In genomic region chr9:107555701-107556100, GRCm38 (mm10) we compare ENCODE assay signal across 9 mouse cellular contexts. TPM values are rescaled to one million over a fixed set of nuclear protein-coding genes. Genes with fewer than 3 reads are reported as not detected.
DNase-seq lines count a peak whose midpoint lies in the region; ATAC-seq and TF ChIP-seq lines count a peak whose summit lies in the region.
"Had no signal": no experiment of that assay in that cellular context is flagged by ENCODE, and none has a peak within 500 bp of the region (broad histone marks: within the 10 kb centered on the region; RNA-seq: fewer than 3 reads in every experiment).

No protein-coding gene starts in this region.

- peak overlapping the region; percentile 77 for H3K4me3 ChIP-seq in heart, embryonic 12.5 days
- peak overlapping the region; percentile 69 to 91 (median 83) for H3K4me3 ChIP-seq in CH12.LX (replicated peaks in 1 of 3; ENCODE audit: low read depth in 2 of 3, low read length in 2 of 3, poor library complexity in 1 of 3)
- H3K4me3 ChIP-seq in forebrain, embryonic 13.5 days, result peak overlapping the region; percentile 74
- peak overlapping the region; percentile 74 to 83 for H3K4me3 ChIP-seq in liver, embryonic 14.5 days (ENCODE audit: insufficient read depth in 1 of 2, low read depth in 2 of 2, low read length in 2 of 2)

- H3K9me3 ChIP-seq in heart, embryonic 12.5 days (replicated peaks), result no peaks in the 10 kb centered on the region
- H3K9me3 ChIP-seq in CH12.LX (replicated peaks; ENCODE audit: low read length), result no peaks in the 10 kb centered on the region
- no peaks in the 10 kb centered on the region for H3K9me3 ChIP-seq in forebrain, embryonic 13.5 days (replicated peaks)
- no peaks in the 10 kb centered on the region for H3K9me3 ChIP-seq in liver, embryonic 14.5 days (ENCODE audit: control insufficient read depth, low read length)

- ATAC-seq in heart, embryonic 12.5 days (ENCODE audit: insufficient number of reproducible peaks, low FRiP score), result no peak
- no peak for ATAC-seq in forebrain, embryonic 13.5 days
- ATAC-seq in liver, embryonic 14.5 days (ENCODE audit: insufficient read depth), result no peak

- no peak for DNase-seq in heart, adult 9 months (ENCODE audit: low spot score in 2 of 2)
- DNase-seq in CH12.LX (ENCODE audit: extremely low read depth), result no peak
- no peak for DNase-seq in liver, embryonic 14.5 days (ENCODE audit: low read depth in 3 of 3, low spot score in 3 of 3)
- no peak for DNase-seq in frontal cortex, adult 2 months (ENCODE audit: extremely low spot score in 1 of 2, low spot score in 1 of 2)
- DNase-seq in left cerebral cortex, postnatal 4 days, result no peak
- DNase-seq in adrenal gland, postnatal 14 days, result no peak
- DNase-seq: cerebellum, adult 11 months had no signal

- H3K4me2 ChIP-seq in heart, embryonic 12.5 days, result peak overlapping the region; percentile 94
- H3K4me2 ChIP-seq in CH12.LX (ENCODE audit: insufficient read depth, low read depth, poor library complexity, severe bottlenecking), result peak overlapping the region; percentile 90
- H3K4me2 ChIP-seq in forebrain, embryonic 13.5 days, result peak overlapping the region; percentile 75
- H3K4me2 ChIP-seq in liver, embryonic 14.5 days (ENCODE audit: low read depth), result peak overlapping the region; percentile 90

- no peak for TF ChIP-seq POLR2A in CH12.LX (IDR thresholded peaks at IDR 0.05; ENCODE audit: low read depth, low read length)

- no peak for TF ChIP-seq RAD21 in CH12.LX (IDR thresholded peaks at IDR 0.05; ENCODE audit: low read depth, low read length)

- 27% methylated on average over 2 of the region's 2 CpGs for WGBS in heart, embryonic 12.5 days
- WGBS in forebrain, embryonic 13.5 days, result 48% methylated on average over 2 of the region's 2 CpGs
- 26% methylated on average over 2 of the region's 2 CpGs for WGBS in liver, embryonic 14.5 days (ENCODE audit: insufficient replicate concordance)

- dilution Hi-C loops in CH12.LX (cut with MboI; ENCODE audit: extremely low pct_ligation_motif_present, extremely low pct_unique_long_range_greater_than_20kb, low sequenced_read_pairs), result no loop called here

- in situ Hi-C loops in CH12.LX (cut with MboI; ENCODE audit: low pct_ligation_motif_present, low pct_unique_long_range_greater_than_20kb, low sequenced_read_pairs), result no loop called here

- peaks cover 44% of the 10 kb centered on the region for H3K36me3 ChIP-seq in heart, embryonic 12.5 days
- H3K36me3 ChIP-seq in CH12.LX (replicated peaks in 1 of 2; ENCODE audit: control insufficient read depth in 1 of 2, insufficient read depth in 1 of 2, low read length in 1 of 2), result peaks cover 32 to 58% of the 10 kb centered on the region in 2 experiments
- H3K36me3 ChIP-seq in forebrain, embryonic 13.5 days (ENCODE audit: poor library complexity, severe bottlenecking), result peaks cover 38% of the 10 kb centered on the region
- H3K36me3 ChIP-seq in liver, embryonic 14.5 days (replicated peaks; ENCODE audit: control insufficient read depth, insufficient read depth, low read depth), result peaks cover 39% of the 10 kb centered on the region

- H3K79me2 ChIP-seq in CH12.LX (replicated peaks; ENCODE audit: control insufficient read depth, extremely low read depth, insufficient read depth, poor library complexity, severe bottlenecking), result peaks cover 29% of the 10 kb centered on the region

- no peak for TF ChIP-seq CTCF in CH12.LX (conservative IDR thresholded peaks at IDR 0.05 in 1 of 2, IDR thresholded peaks at IDR 0.05 in 1 of 2; ENCODE audit: low read depth in 2 of 2, low read length in 2 of 2)
- no peak for TF ChIP-seq CTCF in liver, embryonic 14.5 days (IDR thresholded peaks at IDR 0.05; ENCODE audit: low read depth)

- peaks cover under 1% of the 10 kb centered on the region for H3K27me3 ChIP-seq in heart, embryonic 12.5 days (replicated peaks)
- H3K27me3 ChIP-seq in CH12.LX (replicated peaks), result no peaks in the 10 kb centered on the region
- H3K27me3 ChIP-seq in forebrain, embryonic 13.5 days, result peaks cover 25% of the 10 kb centered on the region
- H3K27me3 ChIP-seq in liver, embryonic 14.5 days (ENCODE audit: control insufficient read depth, insufficient read depth, low read length), result peaks cover 1% of the 10 kb centered on the region; the same call in 1 of the 2 replicates

- peaks cover 54% of the 10 kb centered on the region for H3K4me1 ChIP-seq in heart, embryonic 12.5 days (replicated peaks)
- peaks cover 10 to 27% of the 10 kb centered on the region in 2 experiments for H3K4me1 ChIP-seq in CH12.LX (ENCODE audit: control insufficient read depth in 1 of 2, insufficient read depth in 2 of 2)
- H3K4me1 ChIP-seq in forebrain, embryonic 13.5 days, result peaks cover 52% of the 10 kb centered on the region
- H3K4me1 ChIP-seq in liver, embryonic 14.5 days (replicated peaks; ENCODE audit: control insufficient read depth in 2 of 2, insufficient read depth in 2 of 2, low read length in 1 of 2), result peaks cover 35 to 41% of the 10 kb centered on the region in 2 experiments

- no peak for TF ChIP-seq EP300 in CH12.LX (IDR thresholded peaks at IDR 0.05; ENCODE audit: low read length)
- TF ChIP-seq EP300 in liver, embryonic 14.5 days (IDR thresholded peaks at IDR 0.05; ENCODE audit: low read depth), result no peak

- peak overlapping the region; percentile 92 for H3K9ac ChIP-seq in heart, embryonic 12.5 days
- H3K9ac ChIP-seq in CH12.LX (ENCODE audit: insufficient read depth, low read depth), result peak overlapping the region; percentile 77
- H3K9ac ChIP-seq in forebrain, embryonic 13.5 days, result peak overlapping the region; percentile 90
- H3K9ac ChIP-seq in liver, embryonic 14.5 days (replicated peaks), result peak overlapping the region; percentile 87

- intact Hi-C loops in left cerebral cortex, postnatal 4 days (cut with DNase I), result no loop called here

- peak overlapping the region; percentile 96 for H3K27ac ChIP-seq in heart, embryonic 12.5 days (ENCODE audit: poor library complexity, severe bottlenecking)
- H3K27ac ChIP-seq in CH12.LX (ENCODE audit: insufficient read depth, low read depth), result no peak overlapping the region
- H3K27ac ChIP-seq in forebrain, embryonic 13.5 days, result no peak overlapping the region
- peak overlapping the region; percentile 79 for H3K27ac ChIP-seq in liver, embryonic 14.5 days

RNA-seq across cellular contexts. Expression of gene Rassf1, which starts 4.3 kb away (rescaled TPM):
- polyA plus RNA-seq in heart, embryonic 12.5 days (2016; fragmentation: Nextera tagmentation; extraction: Ambion mirVana), result 48.2 and 49.0 TPM in 2 replicates
- total RNA-seq in CH12.LX (2012; rRNA removed) (17.7 and 18.5 TPM in 2 replicates), CH12.LX (2014; rRNA removed) (15.3 and 15.9 TPM in 2 replicates)
- 11.6 and 12.2 TPM in 2 replicates for polyA plus RNA-seq in CH12.LX (2012; ENCODE audit: insufficient read length, low read depth)
- 39.3 and 43.2 TPM in 2 replicates for polyA plus RNA-seq in forebrain, embryonic 13.5 days (2015; fragmentation: Nextera tagmentation; extraction: Ambion mirVana)
- polyA plus RNA-seq in liver, embryonic 14.5 days (2012; rRNA removed), result 9.8 and 13.6 TPM in 2 replicates
- 11.2 and 12.0 TPM in 2 replicates for polyA plus RNA-seq in liver, embryonic 14.5 days (2014; fragmentation: Nextera tagmentation; extraction: Ambion mirVana)
- 25.0 and 25.2 TPM in 2 replicates for polyA plus RNA-seq in frontal cortex, adult 2 months (2012; rRNA removed)
- total RNA-seq in left cerebral cortex, postnatal 4 days (2021), result 10 to 100 TPM; 24.9 to 25.4 TPM
- total RNA-seq in adrenal gland, postnatal 14 days (2021), result 22.9 and 26.2 TPM in 2 replicates

RNA-seq across cellular contexts. Expression of gene Tusc2, which starts 7.4 kb away (rescaled TPM):
- polyA plus RNA-seq in heart, embryonic 12.5 days (2016; fragmentation: Nextera tagmentation; extraction: Ambion mirVana), result 60.1 and 61.4 TPM in 2 replicates
- total RNA-seq in CH12.LX (2012; rRNA removed) (23.0 and 31.5 TPM in 2 replicates), CH12.LX (2014; rRNA removed) (30.8 and 33.3 TPM in 2 replicates)
- polyA plus RNA-seq in CH12.LX (2012; ENCODE audit: insufficient read length, low read depth), result 39.1 and 39.2 TPM in 2 replicates
- polyA plus RNA-seq in forebrain, embryonic 13.5 days (2015; fragmentation: Nextera tagmentation; extraction: Ambion mirVana), result 80.7 and 84.8 TPM in 2 replicates
- 20.3 and 22.6 TPM in 2 replicates for polyA plus RNA-seq in liver, embryonic 14.5 days (2012; rRNA removed)
- polyA plus RNA-seq in liver, embryonic 14.5 days (2014; fragmentation: Nextera tagmentation; extraction: Ambion mirVana), result 39.7 and 40.4 TPM in 2 replicates
- polyA plus RNA-seq in frontal cortex, adult 2 months (2012; rRNA removed), result 120 and 133 TPM in 2 replicates
- total RNA-seq in left cerebral cortex, postnatal 4 days (2021), result 10 to 100 TPM; 65.4 to 66.9 TPM
- total RNA-seq in adrenal gland, postnatal 14 days (2021), result 32.7 and 37.9 TPM in 2 replicates

RNA-seq across cellular contexts. Expression of gene Zmynd10, which starts 8.6 kb away (rescaled TPM):
- polyA plus RNA-seq in heart, embryonic 12.5 days (2016; fragmentation: Nextera tagmentation; extraction: Ambion mirVana), result 0.22 and 0.35 TPM in 2 replicates
- total RNA-seq in CH12.LX (2012; rRNA removed), result 0.34 TPM in 1 of 2 replicates, not detected in the other
- not detected in 2 replicates for total RNA-seq in CH12.LX (2014; rRNA removed)
- 0.63 TPM in 1 of 2 replicates, not detected in the other for polyA plus RNA-seq in CH12.LX (2012; ENCODE audit: insufficient read length, low read depth)
- polyA plus RNA-seq in forebrain, embryonic 13.5 days (2015; fragmentation: Nextera tagmentation; extraction: Ambion mirVana), result 2.0 and 4.0 TPM in 2 replicates
- polyA plus RNA-seq in liver, embryonic 14.5 days (2012; rRNA removed), result 0.19 and 0.25 TPM in 2 replicates
- 0.20 and 0.28 TPM in 2 replicates for polyA plus RNA-seq in liver, embryonic 14.5 days (2014; fragmentation: Nextera tagmentation; extraction: Ambion mirVana)
- polyA plus RNA-seq in frontal cortex, adult 2 months (2012; rRNA removed), result 6.1 and 7.8 TPM in 2 replicates
- total RNA-seq in left cerebral cortex, postnatal 4 days (2021), result 1 to 10 TPM; 3.9 to 4.7 TPM
- 0.19 and 0.38 TPM in 2 replicates for total RNA-seq in adrenal gland, postnatal 14 days (2021)

RNA-seq across cellular contexts. Expression of gene Hyal2, which starts 12.0 kb away (rescaled TPM):
- 103 and 106 TPM in 2 replicates for polyA plus RNA-seq in heart, embryonic 12.5 days (2016; fragmentation: Nextera tagmentation; extraction: Ambion mirVana)
- total RNA-seq in CH12.LX (2012; rRNA removed) (26.8 and 31.8 TPM in 2 replicates), CH12.LX (2014; rRNA removed) (14.6 and 16.4 TPM in 2 replicates)
- polyA plus RNA-seq in CH12.LX (2012; ENCODE audit: insufficient read length, low read depth), result 23.0 and 30.9 TPM in 2 replicates
- 85.4 and 99.5 TPM in 2 replicates for polyA plus RNA-seq in forebrain, embryonic 13.5 days (2015; fragmentation: Nextera tagmentation; extraction: Ambion mirVana)
- 19.9 and 26.2 TPM in 2 replicates for polyA plus RNA-seq in liver, embryonic 14.5 days (2012; rRNA removed)
- 47.0 and 51.3 TPM in 2 replicates for polyA plus RNA-seq in liver, embryonic 14.5 days (2014; fragmentation: Nextera tagmentation; extraction: Ambion mirVana)
- 11.1 and 12.1 TPM in 2 replicates for polyA plus RNA-seq in frontal cortex, adult 2 months (2012; rRNA removed)
- 10 to 100 TPM; 20.8 to 28.4 TPM for total RNA-seq in left cerebral cortex, postnatal 4 days (2021)
- total RNA-seq in adrenal gland, postnatal 14 days (2021), result 35.0 and 38.9 TPM in 2 replicates

RNA-seq across cellular contexts. Expression of gene Nprl2, which starts 13.7 kb away (rescaled TPM):
- polyA plus RNA-seq in heart, embryonic 12.5 days (2016; fragmentation: Nextera tagmentation; extraction: Ambion mirVana), result 24.4 and 25.1 TPM in 2 replicates
- total RNA-seq in CH12.LX (2012; rRNA removed), result 28.0 and 31.4 TPM in 2 replicates
- total RNA-seq in CH12.LX (2014; rRNA removed), result 16.3 and 19.4 TPM in 2 replicates
- 10.8 and 12.6 TPM in 2 replicates for polyA plus RNA-seq in CH12.LX (2012; ENCODE audit: insufficient read length, low read depth)
- 59.0 and 61.9 TPM in 2 replicates for polyA plus RNA-seq in forebrain, embryonic 13.5 days (2015; fragmentation: Nextera tagmentation; extraction: Ambion mirVana)
- 10.5 and 12.9 TPM in 2 replicates for polyA plus RNA-seq in liver, embryonic 14.5 days (2012; rRNA removed)
- 9.2 and 10.2 TPM in 2 replicates for polyA plus RNA-seq in liver, embryonic 14.5 days (2014; fragmentation: Nextera tagmentation; extraction: Ambion mirVana)
- polyA plus RNA-seq in frontal cortex, adult 2 months (2012; rRNA removed), result 65.1 and 65.7 TPM in 2 replicates
- total RNA-seq in left cerebral cortex, postnatal 4 days (2021), result 10 to 100 TPM; 35.2 to 38.5 TPM
- 21.5 and 22.2 TPM in 2 replicates for total RNA-seq in adrenal gland, postnatal 14 days (2021)

Comparison
In these comparisons a context has a peak if more than half of its experiments do, and no peak if none do; other contexts are left out.
1. H3K27ac ChIP-seq: peak in heart, embryonic 12.5 days (single experiment) and liver, embryonic 14.5 days (single experiment); none in CH12.LX (single experiment) and forebrain, embryonic 13.5 days (single experiment).
2. Peak in every context shown above with its lines, with median percentiles within 50 percentile points of each other: H3K4me2 ChIP-seq, H3K4me3 ChIP-seq and H3K9ac ChIP-seq.